Mouse (Mus musculus): ENCODE data around the gene Clstn1. TPM values are rescaled to one million over a fixed set of nuclear protein-coding genes. Genes with fewer than 3 reads are reported as not detected.

Gene Clstn1
- polyA plus RNA-seq, 1 experiment from 2014 or later = 60.4 TPM

DNA sequence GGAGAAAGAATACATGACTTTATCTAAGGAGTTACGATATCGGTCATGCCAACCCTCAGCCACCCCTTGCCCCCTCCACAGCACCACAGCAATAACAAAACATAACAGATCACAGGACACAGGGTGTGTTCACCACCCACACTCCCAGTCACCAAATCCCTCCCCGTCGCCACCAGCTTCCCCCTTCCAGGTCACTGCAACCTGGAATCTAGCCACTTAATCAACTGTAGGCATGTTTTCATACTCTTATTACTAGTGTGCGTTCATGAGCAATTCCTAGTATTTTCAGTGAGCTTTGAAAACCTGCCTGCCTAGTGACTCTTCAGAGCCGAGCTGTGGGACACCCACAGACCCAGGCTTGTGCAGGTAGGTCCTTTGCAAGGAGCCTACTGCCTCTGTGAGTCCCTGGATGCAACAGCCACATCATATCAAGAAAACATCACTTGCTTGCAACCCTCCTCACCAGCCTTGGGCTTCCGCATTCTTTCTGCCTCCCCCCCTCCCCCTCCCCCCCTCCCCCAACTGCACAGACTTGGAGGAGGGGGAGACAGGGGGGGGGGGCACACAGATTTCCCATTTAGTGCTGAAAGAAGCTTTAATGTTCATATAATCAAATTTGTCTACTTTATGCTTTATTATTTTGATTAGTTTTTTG is 77.7 kb downstream of the Clstn1 start:
- H3K4me1 ChIP-seq (ENCODE audit: control insufficient read depth, insufficient read depth, low read depth, low read length) = no peaks in the 10 kb centered on the region
- H3K4me2 ChIP-seq (ENCODE audit: low read length) = no peak overlapping the region
- WGBS = 86% methylated on average over 7 of the region's 7 CpGs
- no peaks in the 10 kb centered on the region for H3K9me3 ChIP-seq (ENCODE audit: control insufficient read depth, low read length)
- H3K4me3 ChIP-seq (ENCODE audit: low read length) = no peak overlapping the region
- H3K27ac ChIP-seq (ENCODE audit: low read depth, low read length) = no peak overlapping the region
- no peak for ATAC-seq
- peaks cover 12% of the 10 kb centered on the region for H3K36me3 ChIP-seq (ENCODE audit: control insufficient read depth, insufficient read depth, low read length)
- H3K9ac ChIP-seq (ENCODE audit: low read depth, low read length) = no peak overlapping the region
- no peaks in the 10 kb centered on the region for H3K27me3 ChIP-seq (replicated peaks; ENCODE audit: control insufficient read depth, insufficient read depth, low read length)

DNA sequence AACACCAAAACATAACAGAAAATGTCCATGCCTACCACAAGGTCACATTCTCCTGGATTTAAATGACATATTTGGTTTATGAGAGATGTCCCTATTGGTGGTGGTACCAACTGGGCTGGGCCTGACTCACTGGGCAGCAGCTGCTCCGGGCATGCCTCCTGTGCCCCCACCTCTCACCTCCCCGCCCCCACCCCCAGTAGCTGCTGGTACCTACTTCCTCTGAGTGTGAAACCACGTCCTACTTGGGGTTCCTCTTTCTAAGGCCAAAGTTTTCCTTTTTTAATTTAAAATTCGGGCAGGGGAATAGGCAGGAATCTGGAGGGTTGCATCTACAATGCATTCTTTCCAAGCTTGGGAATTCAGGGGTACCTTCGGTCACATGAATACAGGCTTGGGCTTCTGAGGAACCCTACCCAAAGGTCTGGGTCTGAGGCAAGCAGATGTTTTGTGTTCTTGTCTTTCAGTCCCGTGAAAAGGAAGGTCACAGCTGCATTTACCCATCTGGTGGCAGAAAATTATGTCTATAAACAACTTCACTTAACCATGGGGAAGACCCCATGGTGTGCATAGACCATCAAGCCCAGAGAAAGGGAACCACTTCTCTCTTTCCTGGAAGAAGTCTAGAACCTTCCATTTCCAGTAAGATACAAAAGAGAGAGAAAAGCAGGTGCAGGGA is 78.9 kb downstream of the Clstn1 start:
- Histone ChIP-seq H3K4me2 (ENCODE audit: low read length) (no peak overlapping the region), H3K4me1 (ENCODE audit: control insufficient read depth, insufficient read depth, low read depth, low read length) (no peaks in the 10 kb centered on the region), H3K27ac (ENCODE audit: low read depth, low read length) (no peak overlapping the region), H3K27me3 (replicated peaks; ENCODE audit: control insufficient read depth, insufficient read depth, low read length) (no peaks in the 10 kb centered on the region), H3K36me3 (ENCODE audit: control insufficient read depth, insufficient read depth, low read length) (peaks cover 7% of the 10 kb centered on the region), H3K4me3 (ENCODE audit: low read length) (no peak overlapping the region), H3K9me3 (ENCODE audit: control insufficient read depth, low read length) (no peaks in the 10 kb centered on the region), H3K9ac (ENCODE audit: low read depth, low read length) (no peak overlapping the region)
- ATAC-seq = no peak
- 81% methylated on average over 6 of the region's 6 CpGs for WGBS

DNA sequence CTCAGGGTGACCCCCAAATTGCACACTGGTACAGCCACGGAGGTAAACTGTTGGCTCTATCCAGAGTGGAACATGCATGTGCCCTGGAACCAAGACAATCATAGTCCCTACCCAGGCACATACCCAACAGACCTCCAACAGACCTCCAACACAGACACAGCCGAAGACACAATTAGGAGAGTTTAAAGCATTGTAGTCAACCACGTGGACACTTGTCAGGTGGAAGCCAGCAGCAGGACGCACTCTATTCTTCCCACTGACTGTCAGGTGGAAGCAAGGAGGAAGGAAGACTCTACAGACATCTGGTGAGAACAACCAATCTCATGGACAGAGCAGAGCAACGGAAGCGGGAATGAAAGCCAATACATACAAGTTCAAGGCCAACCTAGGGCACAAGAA is 79.4 kb downstream of the Clstn1 start:
- no peak overlapping the region for H3K27ac ChIP-seq (ENCODE audit: low read depth, low read length)
- peaks cover 7% of the 10 kb centered on the region for H3K36me3 ChIP-seq (ENCODE audit: control insufficient read depth, insufficient read depth, low read length)
- H3K4me1 ChIP-seq (ENCODE audit: control insufficient read depth, insufficient read depth, low read depth, low read length) = no peaks in the 10 kb centered on the region
- H3K9ac ChIP-seq (ENCODE audit: low read depth, low read length) = no peak overlapping the region
- no peak for ATAC-seq
- WGBS = 87% methylated on average over 6 of the region's 6 CpGs
- H3K4me2 ChIP-seq (ENCODE audit: low read length) = no peak overlapping the region
- H3K9me3 ChIP-seq (ENCODE audit: control insufficient read depth, low read length) = no peaks in the 10 kb centered on the region
- no peaks in the 10 kb centered on the region for H3K27me3 ChIP-seq (replicated peaks; ENCODE audit: control insufficient read depth, insufficient read depth, low read length)
- H3K4me3 ChIP-seq (ENCODE audit: low read length) = no peak overlapping the region

DNA sequence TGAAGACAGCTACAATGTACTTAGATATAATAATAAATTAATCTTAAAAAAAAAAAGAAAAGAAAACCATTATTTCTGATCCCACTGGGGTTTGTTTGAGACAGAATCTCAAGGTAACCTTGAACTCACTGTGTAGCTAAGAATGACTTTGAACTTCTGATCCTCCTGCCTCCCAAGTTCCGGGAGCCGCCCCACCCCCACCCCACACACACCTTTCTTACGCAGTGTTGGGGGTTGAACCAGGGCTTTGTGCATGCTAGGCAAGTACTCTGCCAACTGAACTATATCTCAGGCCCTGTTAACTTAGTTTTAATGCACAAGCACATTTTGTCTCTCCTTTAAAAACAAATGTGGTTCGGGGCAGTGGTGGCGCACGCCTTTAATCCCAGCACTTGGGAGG is 84.9 kb downstream of the Clstn1 start:
- ATAC-seq = no peak
- H3K4me2 ChIP-seq (ENCODE audit: low read length) = no peak overlapping the region
- 96% methylated on average over 6 of the region's 6 CpGs for WGBS
- no peaks in the 10 kb centered on the region for H3K27me3 ChIP-seq (replicated peaks; ENCODE audit: control insufficient read depth, insufficient read depth, low read length)
- peaks cover 11% of the 10 kb centered on the region for H3K36me3 ChIP-seq (ENCODE audit: control insufficient read depth, insufficient read depth, low read length)
- no peak overlapping the region for H3K27ac ChIP-seq (ENCODE audit: low read depth, low read length)
- no peak overlapping the region for H3K9ac ChIP-seq (ENCODE audit: low read depth, low read length)
- H3K9me3 ChIP-seq (ENCODE audit: control insufficient read depth, low read length) = no peaks in the 10 kb centered on the region
- no peak overlapping the region for H3K4me3 ChIP-seq (ENCODE audit: low read length)
- no peaks in the 10 kb centered on the region; the same call in 1 of the 2 replicates for H3K4me1 ChIP-seq (ENCODE audit: control insufficient read depth, insufficient read depth, low read depth, low read length)

DNA sequence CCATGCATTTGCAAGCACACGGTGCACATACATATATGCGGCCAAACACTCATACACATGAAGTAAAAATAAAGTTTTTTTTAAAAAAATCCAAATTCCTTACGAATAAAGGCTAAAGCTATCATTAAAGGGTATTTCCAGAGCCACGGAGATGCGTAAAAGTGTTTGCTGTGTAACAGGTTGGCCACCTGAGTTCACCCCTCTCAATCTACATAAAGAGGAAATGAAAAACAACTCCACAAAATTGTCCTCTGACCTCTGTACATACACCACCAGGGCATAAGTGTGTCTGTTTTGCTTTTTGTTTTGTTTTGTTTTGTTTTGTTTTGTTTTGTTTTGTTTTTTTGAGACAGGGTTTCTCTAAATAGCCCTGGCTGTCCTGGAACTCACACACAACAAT is 86.5 kb downstream of the Clstn1 start:
- no peak overlapping the region for H3K4me2 ChIP-seq (ENCODE audit: low read length)
- no peaks in the 10 kb centered on the region; the same call in 1 of the 2 replicates for H3K4me1 ChIP-seq (ENCODE audit: control insufficient read depth, insufficient read depth, low read depth, low read length)
- WGBS = 93% methylated on average over 5 of the region's 5 CpGs
- H3K9ac ChIP-seq (ENCODE audit: low read depth, low read length) = no peak overlapping the region
- H3K9me3 ChIP-seq (ENCODE audit: control insufficient read depth, low read length) = no peaks in the 10 kb centered on the region
- H3K4me3 ChIP-seq (ENCODE audit: low read length) = no peak overlapping the region
- H3K36me3 ChIP-seq (ENCODE audit: control insufficient read depth, insufficient read depth, low read length) = peaks cover 11% of the 10 kb centered on the region
- no peak overlapping the region for H3K27ac ChIP-seq (ENCODE audit: low read depth, low read length)
- ATAC-seq = no peak
- no peaks in the 10 kb centered on the region for H3K27me3 ChIP-seq (replicated peaks; ENCODE audit: control insufficient read depth, insufficient read depth, low read length)

DNA sequence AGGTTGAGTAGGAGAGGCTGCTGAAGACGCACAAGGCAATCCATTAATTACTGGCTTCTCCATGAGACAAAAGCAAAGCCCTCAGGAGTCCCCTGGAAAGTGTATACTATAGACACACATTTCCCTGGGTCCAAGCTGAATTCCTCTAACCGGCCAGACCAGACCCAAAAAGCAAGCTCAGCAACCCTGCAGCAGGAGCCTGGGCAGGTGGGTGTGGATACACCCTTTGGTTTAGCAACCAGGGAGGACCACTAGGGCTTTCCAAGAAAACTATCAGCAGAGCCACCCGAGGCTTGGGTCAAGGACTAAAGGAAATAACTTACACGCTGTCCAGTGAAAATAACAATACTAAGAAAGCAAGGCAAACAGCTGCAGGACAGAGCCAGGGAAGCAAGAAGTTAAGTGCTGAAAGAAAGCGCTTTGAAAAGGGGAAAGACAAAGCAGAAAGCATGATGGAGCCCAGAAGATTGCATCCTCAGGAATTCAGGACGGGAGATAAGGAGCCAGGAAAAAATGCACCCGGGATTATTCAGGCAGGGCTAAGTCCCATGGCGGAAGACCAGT is 88.6 kb downstream of the Clstn1 start:
- WGBS = 8% methylated on average over 8 of the region's 8 CpGs

DNA sequence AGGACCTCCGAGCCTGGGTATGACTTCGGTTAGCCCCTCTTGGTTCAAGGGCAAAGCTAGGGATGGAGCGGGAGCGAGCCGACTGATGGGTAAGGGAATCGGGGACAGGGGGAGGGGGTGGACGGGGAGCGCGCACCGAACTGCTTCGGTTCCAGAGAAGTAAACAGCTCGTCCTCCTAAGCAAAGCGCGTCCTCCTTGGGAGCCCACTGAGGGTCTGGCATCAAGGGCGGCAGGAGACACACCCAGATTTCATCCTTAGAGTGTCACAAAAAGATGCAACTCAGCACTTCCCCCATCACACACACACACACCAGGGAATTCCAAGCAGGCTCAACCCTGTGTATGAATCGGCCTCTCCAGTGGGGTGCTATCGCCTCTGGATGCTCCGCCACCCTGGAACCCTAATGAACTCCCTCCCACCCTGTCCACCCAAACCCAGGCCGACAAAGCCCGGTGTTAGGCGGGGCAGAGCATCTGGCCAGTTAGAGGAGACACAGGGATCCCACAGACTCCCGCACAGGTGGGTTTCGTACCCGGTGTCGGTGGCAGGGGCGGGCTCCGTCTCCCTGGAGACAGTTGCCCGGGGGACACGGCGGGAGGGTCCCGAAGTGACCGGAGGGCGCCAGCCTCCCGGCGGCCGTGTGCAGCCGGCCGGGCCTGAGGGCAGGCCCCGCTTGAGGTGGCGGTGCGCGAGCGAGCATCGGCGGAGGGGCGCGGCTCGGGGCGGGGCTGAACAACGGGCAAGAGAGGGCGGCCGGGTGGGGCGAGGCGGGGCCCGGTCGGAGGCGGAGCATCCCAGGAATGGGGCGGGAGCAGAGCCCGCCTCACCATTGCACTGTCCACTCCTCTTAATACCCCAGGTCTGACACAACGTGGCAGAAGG is 89.4 kb downstream of the Clstn1 start:
- peak overlapping the region; percentile 76 for H3K4me2 ChIP-seq (ENCODE audit: low read length)
- H3K27me3 ChIP-seq (replicated peaks; ENCODE audit: control insufficient read depth, insufficient read depth, low read length) = no peaks in the 10 kb centered on the region
- H3K4me3 ChIP-seq (ENCODE audit: low read length) = peak overlapping the region; percentile 64
- no peaks in the 10 kb centered on the region; the same call in 1 of the 2 replicates for H3K4me1 ChIP-seq (ENCODE audit: control insufficient read depth, insufficient read depth, low read depth, low read length)
- no peaks in the 10 kb centered on the region for H3K9me3 ChIP-seq (ENCODE audit: control insufficient read depth, low read length)
- H3K27ac ChIP-seq (ENCODE audit: low read depth, low read length) = peak overlapping the region; percentile 81
- peak overlapping the region; percentile 84 for H3K9ac ChIP-seq (ENCODE audit: low read depth, low read length)
- peak; percentile 94 for ATAC-seq
- WGBS = under 1% methylated on average over 59 of the region's 60 CpGs
- peaks cover 11% of the 10 kb centered on the region for H3K36me3 ChIP-seq (ENCODE audit: control insufficient read depth, insufficient read depth, low read length)

More for the DNA sequence above, 88.6 kb downstream of the Clstn1 start:
- Histone ChIP-seq H3K9me3 (ENCODE audit: control insufficient read depth, low read length) (no peaks in the 10 kb centered on the region), H3K27ac (ENCODE audit: low read depth, low read length) (peak overlapping the region; percentile 81), H3K36me3 (ENCODE audit: control insufficient read depth, insufficient read depth, low read length) (peaks cover 11% of the 10 kb centered on the region), H3K27me3 (replicated peaks; ENCODE audit: control insufficient read depth, insufficient read depth, low read length) (no peaks in the 10 kb centered on the region), H3K4me1 (ENCODE audit: control insufficient read depth, insufficient read depth, low read depth, low read length) (no peaks in the 10 kb centered on the region; the same call in 1 of the 2 replicates), H3K4me2 (ENCODE audit: low read length) (peak overlapping the region; percentile 76), H3K9ac (ENCODE audit: low read depth, low read length) (peak overlapping the region; percentile 84), H3K4me3 (ENCODE audit: low read length) (peak overlapping the region; percentile 64)
- ATAC-seq = no peak

DNA sequence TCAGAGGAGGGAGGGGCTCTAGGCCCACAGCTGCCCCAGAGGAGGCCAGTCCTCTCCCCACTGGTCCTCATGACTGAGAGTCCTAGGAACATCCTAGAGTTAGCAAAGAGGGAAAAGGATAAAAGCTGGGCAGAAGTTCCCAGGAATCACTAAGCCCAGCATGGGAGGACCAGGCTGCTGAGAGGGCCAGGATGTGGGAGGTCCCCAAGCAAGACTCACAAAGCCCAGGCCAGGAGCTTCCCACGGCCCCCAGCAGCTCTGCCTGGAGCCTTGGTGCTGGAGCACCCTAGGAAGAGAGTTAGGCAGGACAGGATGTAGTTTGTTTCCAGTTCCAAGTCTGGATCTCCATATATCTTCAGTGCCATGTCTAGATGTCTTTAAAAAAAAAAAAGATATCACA is 91.7 kb downstream of the Clstn1 start:
- Histone ChIP-seq H3K36me3 (ENCODE audit: control insufficient read depth, insufficient read depth, low read length) (peaks cover 4% of the 10 kb centered on the region; the same call in 1 of the 2 replicates), H3K4me3 (ENCODE audit: low read length) (no peak overlapping the region), H3K27me3 (replicated peaks; ENCODE audit: control insufficient read depth, insufficient read depth, low read length) (no peaks in the 10 kb centered on the region), H3K4me2 (ENCODE audit: low read length) (no peak overlapping the region), H3K9me3 (ENCODE audit: control insufficient read depth, low read length) (no peaks in the 10 kb centered on the region), H3K4me1 (ENCODE audit: control insufficient read depth, insufficient read depth, low read depth, low read length) (no peaks in the 10 kb centered on the region; the same call in 1 of the 2 replicates), H3K9ac (ENCODE audit: low read depth, low read length) (no peak overlapping the region), H3K27ac (ENCODE audit: low read depth, low read length) (no peak overlapping the region)
- ATAC-seq = no peak
- 36% methylated on average over 1 of the region's 1 CpGs for WGBS
